ENCODE assay signal across 29 mouse cellular contexts in the genomic region with DNA sequence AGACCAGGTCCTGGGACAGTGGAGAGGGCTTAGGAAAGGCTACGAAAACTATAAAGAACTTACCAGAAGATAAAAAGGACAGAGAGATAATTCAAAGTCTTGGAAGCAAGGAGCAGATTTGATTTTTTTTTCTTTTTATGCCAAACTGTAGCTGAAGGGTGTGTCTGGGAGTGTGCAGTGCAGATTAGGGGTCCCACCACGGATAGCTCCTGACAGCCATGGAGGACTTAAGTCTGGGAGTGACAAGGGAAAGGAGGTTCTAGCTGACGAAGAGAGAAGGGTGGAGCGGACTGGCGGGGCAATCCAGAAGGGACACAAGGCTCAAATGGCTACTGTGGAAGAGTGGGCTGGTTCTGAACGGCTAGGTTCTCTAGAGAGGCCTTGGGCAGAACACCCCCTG. TPM values are rescaled to one million over a fixed set of nuclear protein-coding genes. Genes with fewer than 3 reads are reported as not detected.
DNase-seq lines count a peak whose midpoint lies in the region; ATAC-seq and TF ChIP-seq lines count a peak whose summit lies in the region.
"Had no signal": no experiment of that assay in that cellular context is flagged by ENCODE, and none has a peak within 500 bp of the region (broad histone marks: within the 10 kb centered on the region; RNA-seq: fewer than 3 reads in every experiment).

No protein-coding gene starts in this region.

- H3K9ac ChIP-seq in liver, postnatal 0 days (replicated peaks) = no peak overlapping the region
- H3K9ac ChIP-seq in liver, embryonic 13.5 days = no peak overlapping the region
- H3K9ac ChIP-seq: embryonic facial prominence, embryonic 13.5 days; forebrain, embryonic 13.5 days; hindbrain, embryonic 12.5 days; hindbrain, embryonic 15.5 days had no signal

- no peak overlapping the region for H3K27ac ChIP-seq in liver, postnatal 0 days (ENCODE audit: low read depth)
- no peak overlapping the region for H3K27ac ChIP-seq in liver, embryonic 13.5 days
- H3K27ac ChIP-seq in midbrain, embryonic 10.5 days (replicated peaks) = no peak overlapping the region
- H3K27ac ChIP-seq: embryonic facial prominence, embryonic 10.5 days; embryonic facial prominence, embryonic 13.5 days; forebrain, embryonic 13.5 days; heart, adult 2 months; hindbrain, embryonic 12.5 days; hindbrain, embryonic 15.5 days had no signal

- H3K4me1 ChIP-seq in liver, postnatal 0 days (ENCODE audit: insufficient read depth) = no peaks in the 10 kb centered on the region
- H3K4me1 ChIP-seq in liver, embryonic 13.5 days (replicated peaks) = peaks cover 11% of the 10 kb centered on the region
- no peaks in the 10 kb centered on the region for H3K4me1 ChIP-seq in midbrain, embryonic 10.5 days
- H3K4me1 ChIP-seq: embryonic facial prominence, embryonic 10.5 days; embryonic facial prominence, embryonic 13.5 days; forebrain, embryonic 13.5 days; hindbrain, embryonic 12.5 days; hindbrain, embryonic 15.5 days had no signal

- no peaks in the 10 kb centered on the region for H3K36me3 ChIP-seq in liver, postnatal 0 days (replicated peaks; ENCODE audit: insufficient read depth, low read length)
- no peaks in the 10 kb centered on the region for H3K36me3 ChIP-seq in liver, embryonic 13.5 days
- no peaks in the 10 kb centered on the region for H3K36me3 ChIP-seq in midbrain, embryonic 10.5 days
- H3K36me3 ChIP-seq: embryonic facial prominence, embryonic 10.5 days; embryonic facial prominence, embryonic 13.5 days; G1E; hindbrain, embryonic 12.5 days; hindbrain, embryonic 15.5 days had no signal

- no peak for TF ChIP-seq CTCF in liver, postnatal 0 days (IDR thresholded peaks at IDR 0.05; ENCODE audit: low read depth)

- DNase-seq in liver = peak; percentile 27
- DNase-seq in liver, postnatal 0 days = no peak
- DNase-seq in liver, embryonic 13.5 days = peak; percentile 33
- DNase-seq in midbrain, embryonic 10.5 days (ENCODE audit: low spot score) = no peak
- DNase-seq in spleen, postnatal 4 days (ENCODE audit: low spot score in 2 of 2) = no peak
- DNase-seq: adrenal gland, adult 2 months; adrenal gland, postnatal 14 days; cerebellum, adult 11-12 months; cerebellum, adult 8-10 months; cerebellum, postnatal 36 days; embryo, embryonic 11 days; gastrocnemius, postnatal 10 days; gastrocnemius, postnatal 36 days; heart, adult 2 months had no signal

- H3K27me3 ChIP-seq in liver, postnatal 0 days (ENCODE audit: insufficient read depth, low read length) = no peaks in the 10 kb centered on the region
- peaks cover 13% of the 10 kb centered on the region; the same call in 1 of the 2 replicates for H3K27me3 ChIP-seq in liver, embryonic 13.5 days
- H3K27me3 ChIP-seq in midbrain, embryonic 10.5 days (ENCODE audit: low read depth, poor library complexity, severe bottlenecking) = no peaks in the 10 kb centered on the region
- H3K27me3 ChIP-seq: embryonic facial prominence, embryonic 13.5 days; forebrain, embryonic 13.5 days; hindbrain, embryonic 12.5 days; hindbrain, embryonic 15.5 days had no signal

- no peak overlapping the region for H3K4me3 ChIP-seq in liver, postnatal 0 days (ENCODE audit: low read depth, low read length)
- no peak overlapping the region for H3K4me3 ChIP-seq in liver, embryonic 13.5 days (replicated peaks)
- no peak overlapping the region for H3K4me3 ChIP-seq in midbrain, embryonic 10.5 days
- H3K4me3 ChIP-seq: embryonic facial prominence, embryonic 10.5 days; embryonic facial prominence, embryonic 13.5 days; erythroblast, embryonic 14.5 days; forebrain, embryonic 13.5 days; heart, adult 2 months; hindbrain, embryonic 12.5 days; hindbrain, embryonic 15.5 days had no signal

- H3K4me2 ChIP-seq in liver, postnatal 0 days (ENCODE audit: low read depth, low read length) = no peak overlapping the region
- no peak overlapping the region for H3K4me2 ChIP-seq in liver, embryonic 13.5 days
- H3K4me2 ChIP-seq: embryonic facial prominence, embryonic 13.5 days; forebrain, embryonic 13.5 days; heart, embryonic 11.5 days; hindbrain, embryonic 12.5 days; hindbrain, embryonic 15.5 days had no signal

- WGBS in liver, postnatal 0 days (ENCODE audit: insufficient replicate concordance) = 49% methylated on average over 6 of the region's 6 CpGs
- 30% methylated on average over 6 of the region's 6 CpGs for WGBS in liver, embryonic 13.5 days (ENCODE audit: insufficient replicate concordance)
- WGBS in midbrain, embryonic 10.5 days = 74% methylated on average over 6 of the region's 6 CpGs

- ATAC-seq in liver, postnatal 0 days = no peak; the same call in 1 of the 2 replicates
- peak; percentile 62; the same call in 1 of the 2 replicates for ATAC-seq in liver, embryonic 13.5 days (ENCODE audit: low read depth)
- ATAC-seq in megakaryocyte-erythroid progenitor cell, adult 5-6 weeks (replicated peaks; ENCODE audit: low FRiP score, low TSS enrichment, poor library complexity, severe bottlenecking) = peak; percentile 80
- ATAC-seq: forebrain, embryonic 13.5 days; forebrain, embryonic 16.5 days had no signal

- no peak for TF ChIP-seq EP300 in liver, postnatal 0 days (IDR thresholded peaks at IDR 0.05; ENCODE audit: low read depth)

- no peaks in the 10 kb centered on the region for H3K9me3 ChIP-seq in liver, postnatal 0 days (ENCODE audit: low read length)
- H3K9me3 ChIP-seq in liver, embryonic 13.5 days (replicated peaks) = no peaks in the 10 kb centered on the region
- no peaks in the 10 kb centered on the region for H3K9me3 ChIP-seq in midbrain, embryonic 10.5 days (replicated peaks)
- H3K9me3 ChIP-seq: embryonic facial prominence, embryonic 10.5 days; embryonic facial prominence, embryonic 13.5 days; forebrain, embryonic 13.5 days; G1E; hindbrain, embryonic 12.5 days; hindbrain, embryonic 15.5 days had no signal

RNA-seq across cellular contexts. Expression of a gene that starts 6.8 kb away (rescaled TPM):
- polyA plus RNA-seq in liver, postnatal 0 days (2015; fragmentation: Nextera tagmentation; extraction: Ambion mirVana) = 0.12 TPM in 2 replicates
- 0.23 TPM in 2 replicates for polyA plus RNA-seq in liver, embryonic 13.5 days (2015; fragmentation: Nextera tagmentation; extraction: Ambion mirVana)
- total RNA-seq in megakaryocyte-erythroid progenitor cell, adult 5-6 weeks (2014; fragmentation: Nextera tagmentation) = not detected in 2 replicates
- not detected in 2 replicates for total RNA-seq in megakaryocyte-erythroid progenitor cell, adult 5-6 weeks (2017)
- polyA plus RNA-seq in midbrain, embryonic 10.5 days (2016; fragmentation: Nextera tagmentation; extraction: Ambion mirVana) = 1.8 and 1.9 TPM in 2 replicates
- total RNA-seq: adrenal gland, postnatal 14 days; CH12.LX; G1E; gastrocnemius, adult 18-20 months; gastrocnemius, postnatal 10 days; gastrocnemius, postnatal 36 days; heart, adult 2 months; heart, postnatal 25 days; hematopoietic stem cell, adult 5-6 weeks had no signal
- polyA plus RNA-seq: cortical plate, adult 2 months; erythroblast, embryonic 14.5 days; G1E had no signal

RNA-seq across cellular contexts. Expression of a gene that starts 9.9 kb away (rescaled TPM):
- 8.5 and 10.1 TPM in 2 replicates for polyA plus RNA-seq in liver, postnatal 0 days (2015; fragmentation: Nextera tagmentation; extraction: Ambion mirVana)
- 10.9 and 12.2 TPM in 2 replicates for polyA plus RNA-seq in liver, embryonic 13.5 days (2015; fragmentation: Nextera tagmentation; extraction: Ambion mirVana)
- total RNA-seq in megakaryocyte-erythroid progenitor cell, adult 5-6 weeks (2014; fragmentation: Nextera tagmentation) = 42.5 and 46.3 TPM in 2 replicates
- total RNA-seq in megakaryocyte-erythroid progenitor cell, adult 5-6 weeks (2017) = 24.6 and 50.0 TPM in 2 replicates
- 49.7 and 53.6 TPM in 2 replicates for polyA plus RNA-seq in midbrain, embryonic 10.5 days (2016; fragmentation: Nextera tagmentation; extraction: Ambion mirVana)

Comparison
In these comparisons a context has a peak if more than half of its experiments do, and no peak if none do; other contexts are left out.
1. DNase-seq: peak in liver (single experiment) and liver, embryonic 13.5 days (single experiment); none in liver, postnatal 0 days (single experiment), midbrain, embryonic 10.5 days (single experiment) and spleen, postnatal 4 days (0 of 2).